Mouse (Mus musculus): ENCODE results near the gene Crtac1. TPM values are rescaled to one million over a fixed set of nuclear protein-coding genes. Genes with fewer than 3 reads are reported as not detected.
A peak's percentile ranks its signal among the peaks of the same experiment; 100 is the strongest.

Crtac1 gene
- polyA plus RNA-seq, 1 experiment from 2014 or later = 0.10 TPM

DNA sequence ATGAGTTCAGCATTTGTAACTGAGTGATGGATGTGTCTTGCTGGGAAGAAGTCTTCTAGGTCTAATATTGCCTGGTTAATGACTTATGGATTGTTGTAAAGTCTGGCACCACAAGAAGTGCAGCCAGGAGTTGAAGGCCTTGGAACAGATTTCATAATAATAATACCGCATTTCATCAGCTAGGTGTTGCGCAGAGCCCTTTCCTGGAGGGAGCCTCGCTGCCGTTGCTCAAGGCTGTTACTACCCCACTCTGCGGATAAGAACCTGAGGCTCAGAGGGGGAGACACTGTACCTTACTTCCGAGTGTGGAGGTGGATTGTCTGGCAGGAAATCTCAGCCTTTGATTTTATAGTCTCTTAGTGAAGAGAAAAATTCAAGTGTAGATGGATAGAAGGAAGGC, 154.3 kb downstream of the Crtac1 start:
- DNase-seq (ENCODE audit: low spot score) (no peak), ATAC-seq (replicated peaks; ENCODE audit: low FRiP score) (no peak)
- Histone ChIP-seq H3K4me1 (replicated peaks; ENCODE audit: control insufficient read depth, insufficient read depth, low read length) (no peaks in the 10 kb centered on the region), H3K27ac (ENCODE audit: low read depth, low read length) (no peak overlapping the region), H3K4me2 (no peak overlapping the region), H3K9ac (ENCODE audit: low read depth, low read length) (no peak overlapping the region), H3K4me3 (ENCODE audit: low read depth, low read length) (no peak overlapping the region), H3K27me3 (replicated peaks; ENCODE audit: control insufficient read depth, insufficient read depth, low read length) (no peaks in the 10 kb centered on the region), H3K9me3 (ENCODE audit: control insufficient read depth, low read length) (no peaks in the 10 kb centered on the region), H3K36me3 (ENCODE audit: control insufficient read depth, insufficient read depth, low read length) (no peaks in the 10 kb centered on the region)
- WGBS = 79% methylated on average over 6 of the region's 6 CpGs

DNA sequence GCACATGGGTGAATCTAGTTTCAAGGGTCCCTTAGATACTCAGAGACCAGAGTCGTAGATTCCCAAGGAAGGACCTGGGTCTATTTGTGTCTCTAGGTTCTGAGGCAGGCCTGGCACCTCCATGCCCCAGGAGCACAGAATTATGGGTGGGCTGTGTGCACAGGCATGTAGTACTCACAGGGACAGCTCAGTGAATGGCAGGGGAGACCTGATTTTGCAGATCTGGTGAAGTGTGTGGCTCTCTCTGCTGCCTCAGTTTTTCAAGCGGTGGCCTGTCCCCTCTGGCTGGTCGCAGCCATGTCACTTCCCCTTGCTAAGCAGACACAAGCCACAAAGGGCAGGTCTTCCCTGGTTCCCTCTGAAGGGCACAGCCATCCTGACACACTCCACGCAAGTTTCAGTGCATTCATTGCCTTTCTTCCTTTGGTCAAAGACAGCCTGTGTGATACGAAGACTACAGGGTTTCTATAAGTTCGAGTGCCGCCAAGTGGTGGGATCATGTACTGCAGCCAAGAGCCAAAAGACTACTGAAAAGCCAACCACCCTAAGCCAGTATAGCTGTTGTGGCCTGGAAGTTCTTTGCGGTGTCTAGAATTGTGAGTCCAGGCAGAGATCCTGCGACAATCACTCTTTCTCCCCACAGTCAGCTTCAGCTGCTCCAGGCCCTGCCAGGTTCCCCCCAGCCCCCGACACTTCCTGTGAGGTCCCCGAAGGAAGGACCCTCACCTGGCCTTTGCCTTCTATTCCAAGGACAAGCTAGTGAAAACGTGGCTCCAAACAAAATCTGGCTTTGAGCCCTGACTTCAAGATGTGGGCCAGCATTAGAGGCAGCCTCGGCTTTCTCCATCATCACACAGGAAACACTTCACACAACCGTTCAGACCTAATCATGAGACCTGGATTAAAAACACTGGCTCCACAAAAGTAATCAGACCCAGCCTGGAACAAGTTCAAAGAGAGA, 159.3 kb downstream of the Crtac1 start:
- Histone ChIP-seq H3K4me3 (ENCODE audit: low read depth, low read length) (no peak overlapping the region), H3K4me1 (replicated peaks; ENCODE audit: control insufficient read depth, insufficient read depth, low read length) (no peaks in the 10 kb centered on the region), H3K27ac (ENCODE audit: low read depth, low read length) (no peak overlapping the region), H3K9me3 (ENCODE audit: control insufficient read depth, low read length) (no peaks in the 10 kb centered on the region), H3K27me3 (replicated peaks; ENCODE audit: control insufficient read depth, insufficient read depth, low read length) (peaks cover 15% of the 10 kb centered on the region; the same call in 1 of the 2 replicates), H3K4me2 (no peak overlapping the region), H3K36me3 (ENCODE audit: control insufficient read depth, insufficient read depth, low read length) (no peaks in the 10 kb centered on the region), H3K9ac (ENCODE audit: low read depth, low read length) (no peak overlapping the region)
- ATAC-seq (replicated peaks; ENCODE audit: low FRiP score) (no peak), DNase-seq (ENCODE audit: low spot score) (peak; percentile 56)
- 37% methylated on average over 14 of the region's 14 CpGs for WGBS

DNA sequence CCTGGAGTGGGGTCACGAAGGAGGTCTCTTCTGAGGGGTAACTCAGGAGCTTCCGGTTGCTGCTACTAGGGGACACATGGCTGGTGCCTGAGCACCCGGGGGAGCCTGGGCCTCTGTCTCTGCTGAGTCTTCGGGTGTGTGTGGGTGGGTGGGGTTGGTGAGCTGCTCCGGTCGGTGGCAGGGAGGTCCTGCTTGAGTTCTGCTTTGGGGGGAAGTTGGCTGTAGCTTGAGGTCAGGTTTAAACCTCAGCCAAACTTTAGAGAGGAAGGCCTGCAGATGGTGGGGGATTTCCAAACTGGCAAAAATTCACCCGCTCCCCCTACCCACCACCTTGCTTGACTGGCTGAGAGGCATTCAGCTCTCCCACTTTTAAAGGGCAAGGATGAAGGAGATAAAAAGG, 160.4 kb downstream of the Crtac1 start:
- DNase-seq (ENCODE audit: low spot score) = no peak
- no peak overlapping the region for H3K27ac ChIP-seq (ENCODE audit: low read depth, low read length)
- H3K4me2 ChIP-seq = no peak overlapping the region
- H3K4me3 ChIP-seq (ENCODE audit: low read depth, low read length) = no peak overlapping the region
- 74% methylated on average over 7 of the region's 7 CpGs for WGBS
- H3K9ac ChIP-seq (ENCODE audit: low read depth, low read length) = no peak overlapping the region
- H3K27me3 ChIP-seq (replicated peaks; ENCODE audit: control insufficient read depth, insufficient read depth, low read length) = peaks cover 15% of the 10 kb centered on the region; the same call in 1 of the 2 replicates
- H3K4me1 ChIP-seq (replicated peaks; ENCODE audit: control insufficient read depth, insufficient read depth, low read length) = no peaks in the 10 kb centered on the region
- ATAC-seq (replicated peaks; ENCODE audit: low FRiP score) = no peak
- no peaks in the 10 kb centered on the region for H3K9me3 ChIP-seq (ENCODE audit: control insufficient read depth, low read length)
- no peaks in the 10 kb centered on the region for H3K36me3 ChIP-seq (ENCODE audit: control insufficient read depth, insufficient read depth, low read length)

DNA sequence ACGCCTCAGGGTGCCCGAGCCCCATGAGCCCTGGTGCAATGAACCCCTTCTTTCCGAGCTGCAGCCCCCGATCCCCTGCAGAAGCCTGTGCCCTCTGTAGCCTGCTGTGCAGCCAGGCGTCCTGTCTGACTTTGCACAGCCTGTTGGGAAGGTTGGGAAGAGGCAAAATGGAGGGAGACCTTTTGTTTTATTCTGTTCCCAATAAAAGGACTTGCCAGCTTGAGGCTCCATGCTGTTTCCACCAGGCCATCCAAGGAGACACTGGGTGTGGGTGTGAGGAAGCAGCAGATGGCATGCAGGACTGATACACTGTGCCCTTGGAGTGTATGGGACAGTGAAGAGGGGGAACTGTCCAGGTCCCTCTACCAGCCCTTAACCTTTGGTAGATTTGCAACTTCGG, 161.5 kb downstream of the Crtac1 start:
- no peak overlapping the region for H3K9ac ChIP-seq (ENCODE audit: low read depth, low read length)
- DNase-seq (ENCODE audit: low spot score) (no peak), ATAC-seq (replicated peaks; ENCODE audit: low FRiP score) (no peak)
- no peak overlapping the region for H3K4me3 ChIP-seq (ENCODE audit: low read depth, low read length)
- H3K27me3 ChIP-seq (replicated peaks; ENCODE audit: control insufficient read depth, insufficient read depth, low read length) = peaks cover 15% of the 10 kb centered on the region; the same call in 1 of the 2 replicates
- 57% methylated on average over 6 of the region's 6 CpGs for WGBS
- no peaks in the 10 kb centered on the region for H3K36me3 ChIP-seq (ENCODE audit: control insufficient read depth, insufficient read depth, low read length)
- H3K4me2 ChIP-seq = no peak overlapping the region
- no peaks in the 10 kb centered on the region for H3K9me3 ChIP-seq (ENCODE audit: control insufficient read depth, low read length)
- H3K27ac ChIP-seq (ENCODE audit: low read depth, low read length) = no peak overlapping the region
- H3K4me1 ChIP-seq (replicated peaks; ENCODE audit: control insufficient read depth, insufficient read depth, low read length) = no peaks in the 10 kb centered on the region

DNA sequence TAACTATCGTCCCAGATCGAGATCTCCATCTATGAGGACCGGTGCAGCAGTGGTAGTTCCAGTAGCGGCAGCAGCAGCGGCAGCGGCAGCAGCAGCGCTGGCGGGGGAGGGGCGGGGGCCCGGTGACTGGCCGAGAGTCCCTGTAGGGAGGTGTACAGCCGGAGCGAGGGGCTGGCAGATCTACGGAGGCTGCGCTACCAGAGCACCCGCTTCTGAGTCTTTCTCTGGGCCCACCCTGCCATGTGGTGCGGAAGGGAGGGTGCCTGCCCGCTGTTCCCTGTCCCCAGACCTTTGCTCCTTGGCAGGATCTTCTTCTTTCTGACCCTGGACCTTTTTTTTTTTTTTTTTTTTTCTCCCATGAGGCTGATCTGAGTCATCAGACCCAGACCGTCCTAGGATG, 163.2 kb downstream of the Crtac1 start:
- Histone ChIP-seq H3K9me3 (ENCODE audit: control insufficient read depth, low read length) (no peaks in the 10 kb centered on the region), H3K27ac (ENCODE audit: low read depth, low read length) (no peak overlapping the region), H3K4me1 (replicated peaks; ENCODE audit: control insufficient read depth, insufficient read depth, low read length) (no peaks in the 10 kb centered on the region), H3K27me3 (replicated peaks; ENCODE audit: control insufficient read depth, insufficient read depth, low read length) (peaks cover 15% of the 10 kb centered on the region; the same call in 1 of the 2 replicates), H3K4me3 (ENCODE audit: low read depth, low read length) (peak overlapping the region; percentile 20; the same call in 1 of the 2 replicates), H3K9ac (ENCODE audit: low read depth, low read length) (no peak overlapping the region), H3K4me2 (peak overlapping the region; percentile 50), H3K36me3 (ENCODE audit: control insufficient read depth, insufficient read depth, low read length) (no peaks in the 10 kb centered on the region)
- ATAC-seq (replicated peaks; ENCODE audit: low FRiP score) (no peak), DNase-seq (ENCODE audit: low spot score) (peak; percentile 37)
- 2% methylated on average over 19 of the region's 19 CpGs for WGBS

DNA sequence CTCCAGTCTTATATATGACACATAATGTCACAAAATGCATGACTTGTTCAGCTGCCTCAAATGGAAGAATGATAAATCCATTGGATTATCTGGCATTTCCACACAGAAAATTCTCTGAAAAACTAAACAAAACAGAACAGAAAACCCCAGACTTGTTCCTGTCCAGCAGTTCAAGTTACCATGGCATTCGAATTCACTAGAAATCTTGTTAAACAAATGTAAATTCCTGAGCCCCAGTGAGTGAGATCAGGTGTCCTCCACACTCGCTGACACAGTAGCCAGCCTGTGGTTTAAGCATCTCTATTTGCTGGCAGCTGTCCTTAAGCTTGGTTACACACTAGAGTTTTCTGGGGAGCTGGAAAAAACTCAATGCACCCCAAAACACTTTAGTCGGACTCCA, 168.1 kb downstream of the Crtac1 start:
- peaks cover 6% of the 10 kb centered on the region; the same call in 1 of the 2 replicates for H3K27me3 ChIP-seq (replicated peaks; ENCODE audit: control insufficient read depth, insufficient read depth, low read length)
- WGBS = 41% methylated on average over 3 of the region's 3 CpGs
- no peak overlapping the region for H3K4me2 ChIP-seq
- no peaks in the 10 kb centered on the region for H3K36me3 ChIP-seq (ENCODE audit: control insufficient read depth, insufficient read depth, low read length)
- no peaks in the 10 kb centered on the region for H3K9me3 ChIP-seq (ENCODE audit: control insufficient read depth, low read length)
- ATAC-seq (replicated peaks; ENCODE audit: low FRiP score) (no peak), DNase-seq (ENCODE audit: low spot score) (no peak)
- no peaks in the 10 kb centered on the region for H3K4me1 ChIP-seq (replicated peaks; ENCODE audit: control insufficient read depth, insufficient read depth, low read length)
- H3K9ac ChIP-seq (ENCODE audit: low read depth, low read length) = no peak overlapping the region
- H3K27ac ChIP-seq (ENCODE audit: low read depth, low read length) = no peak overlapping the region
- no peak overlapping the region for H3K4me3 ChIP-seq (ENCODE audit: low read depth, low read length)

DNA sequence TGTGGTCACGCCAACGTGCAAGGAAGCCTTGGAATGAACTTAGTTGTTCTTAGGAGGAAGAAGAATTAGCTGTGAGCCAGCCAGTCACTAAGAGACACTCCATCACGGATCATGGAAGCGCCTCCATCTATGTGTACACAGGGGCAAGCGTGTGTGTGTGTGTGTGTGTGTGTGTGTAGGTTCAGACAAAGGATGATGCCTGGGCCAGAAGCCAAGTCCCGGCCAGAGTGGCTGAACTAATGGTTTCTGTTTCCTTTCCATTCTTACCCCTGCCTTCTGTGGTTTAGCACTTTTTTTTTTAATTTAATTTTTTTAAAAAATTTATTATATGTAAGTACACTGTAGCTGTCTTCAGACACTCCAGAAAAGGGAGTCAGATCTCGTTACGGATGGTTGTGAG, 171.1 kb downstream of the Crtac1 start:
- no peak for DNase-seq (ENCODE audit: low spot score)
- ATAC-seq (replicated peaks; ENCODE audit: low FRiP score) = no peak
- no peaks in the 10 kb centered on the region for H3K4me1 ChIP-seq (replicated peaks; ENCODE audit: control insufficient read depth, insufficient read depth, low read length)
- peaks cover 2% of the 10 kb centered on the region for H3K27me3 ChIP-seq (replicated peaks; ENCODE audit: control insufficient read depth, insufficient read depth, low read length)
- no peak overlapping the region for H3K4me2 ChIP-seq
- no peaks in the 10 kb centered on the region for H3K9me3 ChIP-seq (ENCODE audit: control insufficient read depth, low read length)
- H3K27ac ChIP-seq (ENCODE audit: low read depth, low read length) = no peak overlapping the region
- H3K4me3 ChIP-seq (ENCODE audit: low read depth, low read length) = no peak overlapping the region
- WGBS = 82% methylated on average over 8 of the region's 8 CpGs
- H3K9ac ChIP-seq (ENCODE audit: low read depth, low read length) = no peak overlapping the region
- H3K36me3 ChIP-seq (ENCODE audit: control insufficient read depth, insufficient read depth, low read length) = no peaks in the 10 kb centered on the region

DNA sequence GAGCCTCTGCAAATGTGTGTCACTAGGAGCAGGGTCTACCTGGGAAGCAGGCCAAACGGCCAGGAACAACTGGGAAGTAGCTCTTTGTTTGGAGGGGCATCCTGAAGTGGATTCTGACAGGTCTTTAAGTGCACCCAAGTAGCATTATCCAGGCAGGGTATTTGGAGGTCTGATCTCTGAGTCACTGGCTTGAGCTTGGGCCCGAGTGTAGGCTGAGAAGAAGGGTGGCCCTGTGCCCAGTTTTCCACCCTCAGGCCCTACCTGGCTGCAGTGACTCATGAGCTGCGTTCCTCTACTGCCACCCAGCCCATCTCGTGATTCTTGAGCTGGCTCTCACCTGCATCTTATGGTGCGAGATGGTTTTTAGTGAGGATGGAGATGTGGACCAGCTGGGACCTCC, 173.0 kb downstream of the Crtac1 start:
- H3K4me3 ChIP-seq (ENCODE audit: low read depth, low read length) = no peak overlapping the region
- H3K36me3 ChIP-seq (ENCODE audit: control insufficient read depth, insufficient read depth, low read length) = no peaks in the 10 kb centered on the region
- WGBS = 58% methylated on average over 5 of the region's 5 CpGs
- H3K9me3 ChIP-seq (ENCODE audit: control insufficient read depth, low read length) = no peaks in the 10 kb centered on the region
- H3K9ac ChIP-seq (ENCODE audit: low read depth, low read length) = no peak overlapping the region
- H3K4me2 ChIP-seq = no peak overlapping the region
- ATAC-seq (replicated peaks; ENCODE audit: low FRiP score) (no peak), DNase-seq (ENCODE audit: low spot score) (no peak)
- peaks cover 18% of the 10 kb centered on the region for H3K27me3 ChIP-seq (replicated peaks; ENCODE audit: control insufficient read depth, insufficient read depth, low read length)
- H3K27ac ChIP-seq (ENCODE audit: low read depth, low read length) = no peak overlapping the region
- no peaks in the 10 kb centered on the region for H3K4me1 ChIP-seq (replicated peaks; ENCODE audit: control insufficient read depth, insufficient read depth, low read length)

DNA sequence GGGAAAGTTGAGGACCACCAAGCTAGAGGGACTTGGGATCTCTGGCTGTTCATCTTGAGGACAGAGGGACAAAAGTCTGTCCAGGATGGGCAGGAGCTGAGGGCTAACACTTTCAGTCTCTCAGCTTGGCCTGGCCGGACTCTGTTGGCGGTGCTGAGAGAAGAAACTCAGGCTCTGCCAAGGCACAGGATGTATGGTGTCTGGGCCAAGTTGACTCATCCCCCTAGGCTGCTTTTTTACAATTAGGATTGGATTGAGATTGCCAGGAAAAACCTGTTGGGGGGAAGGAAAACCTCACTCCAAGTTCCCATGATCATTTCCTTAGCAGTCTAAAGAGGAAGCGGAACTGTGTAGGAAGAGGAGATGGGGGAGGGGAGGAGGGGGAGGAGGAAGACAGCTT, 173.6 kb downstream of the Crtac1 start:
- Histone ChIP-seq H3K9ac (ENCODE audit: low read depth, low read length) (no peak overlapping the region), H3K4me2 (no peak overlapping the region), H3K36me3 (ENCODE audit: control insufficient read depth, insufficient read depth, low read length) (no peaks in the 10 kb centered on the region), H3K27me3 (replicated peaks; ENCODE audit: control insufficient read depth, insufficient read depth, low read length) (peaks cover 22% of the 10 kb centered on the region), H3K4me1 (replicated peaks; ENCODE audit: control insufficient read depth, insufficient read depth, low read length) (no peaks in the 10 kb centered on the region), H3K9me3 (ENCODE audit: control insufficient read depth, low read length) (no peaks in the 10 kb centered on the region), H3K4me3 (ENCODE audit: low read depth, low read length) (no peak overlapping the region), H3K27ac (ENCODE audit: low read depth, low read length) (no peak overlapping the region)
- DNase-seq (ENCODE audit: low spot score) = no peak
- ATAC-seq (replicated peaks; ENCODE audit: low FRiP score) = no peak
- 72% methylated on average over 3 of the region's 3 CpGs for WGBS

All from liver, embryonic 11.5 days (tissue).